Mouse (Mus musculus) liver, postnatal 0 days (tissue): Measurements from ENCODE around the gene Vars. TPM values are rescaled to one million over a fixed set of nuclear protein-coding genes. Genes with fewer than 3 reads are reported as not detected.
A peak's percentile ranks its signal among the peaks of the same experiment; 100 is the strongest.

Experiments
- ATAC-seq: fragments of 200-750 bp; cut with Nextera tagmentation; 2 replicates; pipeline ENCODE4 v1.8.0; 2017; ENCODE audit warnings: mild to moderate bottlenecking, moderate library complexity
- DNase-seq: peaks from one replicate; pipeline ENCODE4 v3.0.0-alpha.2; 2016
- H3K27ac ChIP-seq: fragments of 300-500 bp; sonication (generic); 2 replicates; pipeline ENCODE4 v1.5.1; 2014; ENCODE audit warnings: antibody characterized with exemption, moderate library complexity, mild to moderate bottlenecking, low read depth
- H3K27me3 ChIP-seq: fragments of 300-500 bp; sonication (generic); 2 replicates; pipeline ENCODE4 v1.6.1; 2014; ENCODE audit warnings: low read length, control low read depth, mixed read lengths; ENCODE audit not compliant: insufficient read depth
- H3K36me3 ChIP-seq: fragments of 300-500 bp; sonication (generic); replicated peaks from 2 replicates; pipeline ENCODE4 v1.6.1; 2014; ENCODE audit warnings: mild to moderate bottlenecking, control low read depth, low read length, moderate library complexity, mixed read lengths; ENCODE audit not compliant: insufficient read depth
- H3K4me1 ChIP-seq: fragments of 300-500 bp; sonication (generic); 2 replicates; pipeline ENCODE4 v1.6.1; 2014; ENCODE audit warnings: antibody characterized with exemption, mild to moderate bottlenecking, control low read depth; ENCODE audit not compliant: insufficient read depth
- H3K4me2 ChIP-seq: fragments of 300-500 bp; sonication (generic); 2 replicates; pipeline ENCODE4 v1.6.1; 2014; ENCODE audit warnings: low read depth, mild to moderate bottlenecking, low read length, moderate library complexity, mixed read lengths
- H3K4me3 ChIP-seq: fragments of 300-500 bp; sonication (generic); 2 replicates; pipeline ENCODE4 v1.5.1; 2014; ENCODE audit warnings: low read depth, low read length
- H3K9ac ChIP-seq: fragments of 300-500 bp; sonication (generic); replicated peaks from 2 replicates; pipeline ENCODE4 v1.6.1; 2014; ENCODE audit warnings: mild to moderate bottlenecking, moderate library complexity
- H3K9me3 ChIP-seq: fragments of 300-500 bp; sonication (generic); 2 replicates; pipeline ENCODE4 v1.6.1; 2016; ENCODE audit warnings: mild to moderate bottlenecking, control low read depth, low read length, mixed read lengths
- CTCF ChIP-seq: sonication (generic); IDR thresholded peaks from 2 replicates; pipeline ENCODE4 v1.5.1; 2016; ENCODE audit warnings: antibody characterized with exemption, low read depth
- EP300 ChIP-seq: IDR thresholded peaks from 2 replicates; pipeline ENCODE4 v1.6.1; 2016; ENCODE audit warnings: antibody characterized with exemption, low read depth, mild to moderate bottlenecking
- WGBS: fragments of 180-500 bp; shearing (Covaris S2); extraction: QIAGEN DNeasy Blood & Tissue Kit; methylation state at CpG from one replicate; pipeline ENCODE4 v1.1.7; 2014; ENCODE audit not compliant: insufficient replicate concordance; 5-methylcytosine and 5-hydroxymethylcytosine counted together
- polyA plus RNA-seq: library from polyadenylated mRNA; unstranded; fragments of >200 nt; fragmentation: Nextera tagmentation; extraction: Ambion mirVana; gene quantifications from 2 replicates; pipeline ENCODE4 v1.2.1, GENCODE M21; 2015

Gene Vars
- polyA plus RNA-seq, 1 experiment from 2014 or later: 43.8 TPM

- DNase-seq (peak; percentile 18), ATAC-seq (peak; percentile 8; the same call in 1 of the 2 replicates)
- Histone ChIP-seq H3K4me3 (no peak overlapping the region), H3K27me3 (no peaks in the 10 kb centered on the region), H3K4me1 (peaks cover 10% of the 10 kb centered on the region), H3K9me3 (no peaks in the 10 kb centered on the region), H3K27ac (no peak overlapping the region), H3K4me2 (no peak overlapping the region), H3K9ac (no peak overlapping the region), H3K36me3 (peaks cover 45% of the 10 kb centered on the region)
- TF ChIP-seq CTCF: no peak
- no peak for TF ChIP-seq EP300
- 75% methylated on average over 10 of the region's 10 CpGs for WGBS
These were observed 16.3 kb downstream of the Vars start for GRCm38 (mm10) chr17:35016791-35017705.

- Histone ChIP-seq H3K9me3 (no peaks in the 10 kb centered on the region), H3K27ac (no peak overlapping the region), H3K4me3 (no peak overlapping the region), H3K27me3 (no peaks in the 10 kb centered on the region), H3K9ac (no peak overlapping the region), H3K36me3 (peaks cover 39% of the 10 kb centered on the region), H3K4me2 (no peak overlapping the region), H3K4me1 (peaks cover 10% of the 10 kb centered on the region)
- WGBS: 71% methylated on average over 14 of the region's 14 CpGs
- ATAC-seq (no peak), DNase-seq (peak; percentile 15)
- TF ChIP-seq CTCF: no peak
- no peak for TF ChIP-seq EP300
These were observed 16.9 kb downstream of the Vars start for GRCm38 (mm10) chr17:35017706-35018030.

GRCm38 (mm10) chr17:35018171-35018570, 17.4 kb downstream of the Vars start:
- TF ChIP-seq CTCF (no peak), EP300 (no peak)
- DNase-seq: peak; percentile 11
- Histone ChIP-seq H3K9ac (no peak overlapping the region), H3K27me3 (0 out of 2 replicates have a peak, but pooled peaks cover under 1% of the 10 kb centered on the region), H3K4me3 (no peak overlapping the region), H3K4me1 (peaks cover 12% of the 10 kb centered on the region), H3K27ac (no peak overlapping the region), H3K9me3 (no peaks in the 10 kb centered on the region), H3K4me2 (no peak overlapping the region), H3K36me3 (peaks cover 34% of the 10 kb centered on the region)
- 73% methylated on average over 3 of the region's 3 CpGs for WGBS
- ATAC-seq: no peak

GRCm38 (mm10) chr17:35019894-35020293, 19.1 kb downstream of the Vars start:
- 81% methylated on average over 11 of the region's 11 CpGs for WGBS
- ATAC-seq (no peak), DNase-seq (peak; percentile 13)
- H3K9me3 ChIP-seq: no peaks in the 10 kb centered on the region
- no peak overlapping the region for H3K4me3 ChIP-seq
- no peak overlapping the region for H3K4me2 ChIP-seq
- H3K27me3 ChIP-seq: 0 out of 2 replicates have a peak, but pooled peaks cover 3% of the 10 kb centered on the region
- peaks cover 17% of the 10 kb centered on the region for H3K36me3 ChIP-seq
- H3K9ac ChIP-seq: no peak overlapping the region
- no peak for TF ChIP-seq EP300
- TF ChIP-seq CTCF: no peak
- H3K4me1 ChIP-seq: peaks cover 25% of the 10 kb centered on the region
- H3K27ac ChIP-seq: no peak overlapping the region

GRCm38 (mm10) chr17:35020551-35020950, 19.8 kb downstream of the Vars start:
- ATAC-seq (no peak), DNase-seq (peak; percentile 13)
- Histone ChIP-seq H3K9ac (no peak overlapping the region), H3K4me3 (no peak overlapping the region), H3K27me3 (0 out of 2 replicates have a peak, but pooled peaks cover 3% of the 10 kb centered on the region), H3K27ac (no peak overlapping the region), H3K9me3 (no peaks in the 10 kb centered on the region), H3K36me3 (peaks cover 10% of the 10 kb centered on the region), H3K4me2 (no peak overlapping the region), H3K4me1 (peaks cover 25% of the 10 kb centered on the region)
- WGBS: 87% methylated on average over 8 of the region's 8 CpGs
- TF ChIP-seq CTCF (no peak), EP300 (no peak)

- Histone ChIP-seq H3K4me1 (peaks cover 25% of the 10 kb centered on the region), H3K9ac (no peak overlapping the region; the same call in 1 of the 2 replicates), H3K9me3 (no peaks in the 10 kb centered on the region), H3K36me3 (peaks cover 3% of the 10 kb centered on the region; the same call in 1 of the 2 replicates), H3K4me3 (no peak overlapping the region), H3K27me3 (0 out of 2 replicates have a peak, but pooled peaks cover 3% of the 10 kb centered on the region), H3K27ac (peak overlapping the region; percentile 53), H3K4me2 (peak overlapping the region; percentile 43)
- TF ChIP-seq CTCF: peak; percentile 99
- no peak for TF ChIP-seq EP300
- 15% methylated on average over 17 of the region's 17 CpGs for WGBS
- DNase-seq (peak; percentile 91), ATAC-seq (peak; percentile 20)
These were observed 20.5 kb downstream of the Vars start for GRCm38 (mm10) chr17:35021163-35021808.
